Mouse (Mus musculus): ENCODE data around the gene Rab21.

The Rab21 gene

GRCm38 (mm10) chr10:115271649-115272048, 43.7 kb downstream of the Rab21 start:
- no peak for DNase-seq (ENCODE audit: low read depth)

- no peak for DNase-seq (ENCODE audit: low read depth)
These were observed 44.6 kb downstream of the Rab21 start for GRCm38 (mm10) chr10:115270612-115271390.

- DNase-seq (ENCODE audit: low read depth) = peak; percentile 68
These were observed 52.4 kb downstream of the Rab21 start for GRCm38 (mm10) chr10:115262926-115263562.

- DNase-seq (ENCODE audit: low read depth) = peak; percentile 33
These were observed 53.1 kb downstream of the Rab21 start for GRCm38 (mm10) chr10:115262261-115262660.

DNA sequence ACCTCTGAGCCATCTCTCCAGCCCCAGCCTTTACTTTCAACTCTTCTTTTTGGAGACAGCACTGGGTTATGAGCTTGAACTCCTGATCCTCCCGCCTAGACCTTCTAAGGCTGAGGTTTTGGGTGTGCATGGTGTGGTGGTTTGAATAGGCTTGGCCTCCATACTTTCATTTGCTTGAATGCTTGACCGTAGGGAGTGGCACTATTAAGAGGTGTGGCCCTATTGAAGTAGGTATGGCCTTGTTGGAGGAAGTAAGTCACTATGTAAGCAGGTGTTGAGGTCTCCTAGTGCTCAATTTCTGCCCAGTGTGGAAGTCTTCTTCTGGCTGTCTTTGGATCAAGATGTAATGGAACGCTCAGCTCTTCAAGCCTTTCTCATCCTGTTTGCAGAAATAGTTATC, 54.0 kb downstream of the Rab21 start:
- no peak for DNase-seq (ENCODE audit: low read depth)

DNA sequence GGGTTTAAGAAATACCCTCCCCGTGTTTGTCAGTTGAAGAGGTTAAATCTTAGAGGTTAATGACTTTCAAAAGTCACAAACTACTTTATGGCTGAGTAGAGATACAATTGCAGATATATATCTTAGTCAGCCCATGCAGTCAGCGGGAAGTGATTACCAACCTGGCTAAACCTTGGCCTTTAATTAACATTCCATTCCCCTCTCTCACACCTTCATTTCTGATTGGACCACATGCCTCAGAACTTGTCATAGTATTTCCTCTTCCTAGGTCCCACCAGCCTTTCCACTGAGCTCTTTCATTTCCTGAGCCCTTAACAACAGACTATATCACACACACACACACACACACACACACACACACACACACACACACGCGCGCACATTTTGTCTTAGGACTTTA, 59.2 kb downstream of the Rab21 start:
- no peak for DNase-seq (ENCODE audit: low read depth)

DNA sequence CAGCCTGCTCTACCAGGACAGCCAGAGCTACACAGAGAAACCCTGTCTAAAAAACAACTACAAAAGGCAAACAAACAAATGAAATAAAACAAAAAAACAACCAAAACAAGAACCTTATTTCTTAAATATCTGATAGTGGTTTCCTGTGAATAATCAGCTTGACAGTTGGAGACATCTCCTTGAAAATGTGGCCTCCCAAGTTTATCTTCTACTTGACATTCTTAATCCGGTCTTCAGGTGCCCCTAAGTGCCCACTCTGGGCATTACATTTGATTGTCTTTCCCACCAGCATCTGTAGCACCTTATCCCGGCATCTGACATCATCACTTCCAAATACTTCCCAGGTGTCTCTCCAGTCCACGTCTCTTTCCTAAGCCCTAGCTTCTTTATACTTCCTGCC, 61.9 kb downstream of the Rab21 start:
- peak; percentile 59 for DNase-seq (ENCODE audit: low read depth)

DNA sequence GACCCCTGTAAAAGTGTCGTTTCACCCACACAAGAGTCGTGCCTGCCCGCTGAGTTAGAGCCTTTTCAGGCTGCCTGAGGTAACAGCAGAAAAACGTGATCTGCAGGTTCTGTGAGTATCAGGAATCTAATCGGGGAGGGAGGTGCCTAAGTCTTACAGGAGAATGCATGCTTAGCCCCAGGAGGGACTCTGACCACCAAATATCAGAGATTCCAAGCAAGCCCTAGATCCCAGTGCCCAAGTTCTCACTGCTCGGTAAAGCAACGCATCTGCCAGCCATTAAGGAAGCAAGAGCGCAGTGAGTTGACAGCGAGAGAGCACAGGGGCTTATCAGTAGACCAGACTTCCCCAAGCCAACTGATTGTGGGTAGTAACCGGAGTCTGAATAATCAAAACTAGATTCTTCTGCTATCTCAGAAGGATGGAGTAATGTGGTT, 63.1 kb downstream of the Rab21 start:
- peak; percentile 95 for DNase-seq (ENCODE audit: low read depth)

- peak; percentile 99 for DNase-seq (ENCODE audit: low read depth)
These were observed 64.1 kb downstream of the Rab21 start, which contains the start of gene Tbc1d15 for GRCm38 (mm10) chr10:115251088-115251934. TSS of gene Tbc1d15 (minus strand) at chr10:115251467.

GRCm38 (mm10) chr10:115250235-115251087, 64.9 kb downstream of the Rab21 start:
- peak; percentile 88 for DNase-seq (ENCODE audit: low read depth)

DNA sequence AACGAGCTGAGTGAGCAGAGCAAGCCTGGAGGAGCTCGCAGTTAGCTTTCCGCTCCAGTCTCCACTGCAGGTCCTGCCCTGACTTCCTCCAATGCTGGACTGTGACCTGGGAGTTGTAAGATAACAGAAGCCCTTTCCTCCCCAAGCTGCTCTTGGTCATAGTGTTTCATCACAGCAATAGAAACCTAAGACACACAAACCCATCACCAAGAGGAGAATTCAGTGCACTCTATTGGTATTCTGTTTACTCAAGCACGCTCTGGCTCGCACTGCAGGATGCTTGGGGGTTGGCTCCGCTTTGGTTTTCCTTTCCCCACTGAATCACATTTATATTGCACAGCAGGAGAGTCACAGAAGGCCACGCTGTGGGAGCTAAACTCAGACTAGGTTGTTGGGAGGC, 67.4 kb downstream of the Rab21 start:
- DNase-seq (ENCODE audit: low read depth) = peak; percentile 92

DNA sequence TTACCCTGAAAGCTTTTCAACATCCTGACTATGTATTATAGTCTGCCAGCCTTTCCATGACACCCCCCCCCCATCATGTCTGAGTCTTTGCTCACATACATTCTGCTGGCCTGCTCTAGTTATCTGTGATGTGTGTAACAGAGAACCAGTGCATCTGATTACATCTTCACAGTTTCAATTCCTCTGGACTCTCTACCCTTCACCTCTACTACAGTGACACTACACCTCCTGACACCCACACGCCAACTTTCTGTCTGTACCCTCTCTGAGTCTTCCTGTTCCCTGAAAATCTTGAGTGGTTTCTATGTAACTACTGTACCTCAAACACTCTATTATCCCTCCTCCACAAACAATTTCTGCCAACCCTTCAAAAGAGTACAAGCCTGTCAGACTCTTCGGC, 69.9 kb downstream of the Rab21 start:
- no peak for DNase-seq (ENCODE audit: low read depth)

GRCm38 (mm10) chr10:115241082-115241595, 74.3 kb downstream of the Rab21 start:
- peak; percentile 73 for DNase-seq (ENCODE audit: low read depth)

DNA sequence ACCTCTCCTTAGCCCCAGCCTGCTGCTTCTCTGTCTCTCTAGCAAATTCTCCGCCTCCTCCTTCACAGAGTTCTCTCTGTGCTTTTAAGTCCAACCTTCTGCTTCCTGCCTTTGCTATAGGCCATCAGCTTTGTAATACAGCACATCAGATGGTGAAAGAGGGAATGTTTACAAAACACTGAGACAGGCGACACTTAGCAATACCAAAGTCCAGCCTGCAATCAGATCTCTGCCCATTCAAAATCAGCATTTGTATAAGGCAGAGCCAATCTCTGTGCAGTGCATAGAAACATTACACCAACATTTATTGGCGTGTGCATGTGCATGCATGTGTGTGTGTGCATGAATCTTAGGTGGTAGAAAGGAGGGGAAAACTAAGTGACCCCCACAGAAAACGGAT, 77.5 kb downstream of the Rab21 start:
- peak; percentile 32 for DNase-seq (ENCODE audit: low read depth)
